Mouse (Mus musculus): ENCODE measurements around the gene Amer1.

The Amer1 gene

DNA sequence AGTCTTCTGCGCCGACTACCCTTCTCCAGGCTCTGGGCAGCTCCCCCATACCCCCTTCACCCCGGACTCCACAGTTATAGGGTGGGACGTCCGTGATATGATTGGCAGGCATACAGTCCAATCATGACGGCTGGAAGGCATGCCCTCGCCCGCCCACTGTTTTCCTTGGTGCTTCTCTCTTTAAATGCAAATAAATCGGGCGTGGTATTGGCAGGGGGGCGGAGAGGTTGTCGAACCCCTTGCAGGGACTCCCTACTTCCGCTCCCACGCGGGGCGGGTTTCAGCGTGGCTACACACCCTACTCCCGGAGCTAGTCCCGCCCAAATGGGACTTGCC lies at the start of gene Amer1:
Gene Amer1 (minus strand): TSS at position 97 of the 336 bp plus-strand sequence.
- TF ChIP-seq GATA4 (IDR thresholded peaks at IDR 0.05; ENCODE audit: insufficient replicate concordance, low read length): no peak

DNA sequence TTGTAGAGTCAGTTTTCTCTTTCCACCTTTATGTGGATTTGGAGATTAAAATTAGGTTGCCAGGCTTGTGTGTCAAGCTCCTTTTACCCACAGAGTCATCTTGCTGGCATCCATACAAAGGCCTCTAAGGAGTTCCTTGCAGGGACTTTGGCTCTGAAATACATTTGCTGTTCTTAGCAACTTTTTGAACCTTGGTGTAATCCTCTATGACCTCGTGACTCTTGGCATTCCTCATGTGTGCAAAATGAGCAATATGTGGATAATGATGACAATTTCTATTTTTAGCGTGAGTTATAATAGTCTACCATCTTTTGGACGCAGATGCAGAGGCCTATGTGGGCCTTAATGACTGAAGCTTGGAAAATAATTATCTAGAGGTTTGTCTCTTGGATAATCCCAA lies 12.5 kb upstream of the Amer1 start:
- TF ChIP-seq GATA4 (IDR thresholded peaks at IDR 0.05; ENCODE audit: insufficient replicate concordance, low read length): no peak

DNA sequence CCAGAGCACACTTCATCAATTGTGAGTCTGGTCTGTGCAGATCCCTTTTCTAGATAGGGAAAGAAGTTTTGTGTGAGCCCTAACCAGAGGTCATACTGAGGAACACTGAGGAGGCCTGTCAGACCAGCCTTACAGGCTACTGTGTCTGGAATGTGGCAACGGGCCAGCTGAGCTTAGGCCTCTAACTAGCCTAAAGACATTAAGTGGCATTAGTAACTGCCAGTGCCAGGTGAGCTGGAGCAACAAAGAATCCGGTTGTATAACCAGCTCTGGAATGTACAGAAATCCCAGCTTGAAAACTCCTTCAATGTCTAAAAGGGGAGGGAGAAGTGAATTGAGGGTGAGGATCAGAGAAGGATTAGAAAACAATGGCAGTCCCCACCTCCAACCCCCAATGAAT lies 1.2 kb upstream of the Amer1 start:
- TF ChIP-seq GATA4 (IDR thresholded peaks at IDR 0.05; ENCODE audit: insufficient replicate concordance, low read length): no peak

DNA sequence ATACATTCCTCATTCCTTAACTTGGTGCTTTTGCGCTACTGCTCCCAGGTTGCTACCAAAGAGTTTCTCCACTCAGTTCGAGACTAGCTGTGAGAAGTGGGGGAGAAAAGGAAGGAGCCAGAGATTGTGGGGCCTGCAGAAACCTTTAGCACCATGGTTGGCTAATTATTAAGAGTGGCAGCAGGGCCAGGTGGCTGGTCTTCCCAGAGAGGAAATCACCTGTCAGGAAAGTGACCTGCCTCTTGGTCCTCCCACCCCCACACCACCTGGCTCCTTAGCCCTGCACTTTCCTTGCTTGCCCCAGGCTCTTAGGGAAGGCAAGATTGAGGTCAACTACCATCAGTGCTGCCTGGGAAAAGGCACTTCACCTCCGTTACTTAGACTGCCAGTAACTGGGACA lies 469 bp upstream of the Amer1 start:
- no peak for TF ChIP-seq GATA4 (IDR thresholded peaks at IDR 0.05; ENCODE audit: insufficient replicate concordance, low read length)

GRCm38 (mm10) chrX:95443898-95444775 lies 535 bp downstream of the Amer1 start:
- peak; percentile 42; the same call in 1 of the 2 replicates for TF ChIP-seq GATA4 (IDR thresholded peaks at IDR 0.05; ENCODE audit: insufficient replicate concordance, low read length)

GRCm38 (mm10) chrX:95443390-95443789 lies 1.3 kb downstream of the Amer1 start:
- TF ChIP-seq GATA4 (IDR thresholded peaks at IDR 0.05; ENCODE audit: insufficient replicate concordance, low read length): no peak

DNA sequence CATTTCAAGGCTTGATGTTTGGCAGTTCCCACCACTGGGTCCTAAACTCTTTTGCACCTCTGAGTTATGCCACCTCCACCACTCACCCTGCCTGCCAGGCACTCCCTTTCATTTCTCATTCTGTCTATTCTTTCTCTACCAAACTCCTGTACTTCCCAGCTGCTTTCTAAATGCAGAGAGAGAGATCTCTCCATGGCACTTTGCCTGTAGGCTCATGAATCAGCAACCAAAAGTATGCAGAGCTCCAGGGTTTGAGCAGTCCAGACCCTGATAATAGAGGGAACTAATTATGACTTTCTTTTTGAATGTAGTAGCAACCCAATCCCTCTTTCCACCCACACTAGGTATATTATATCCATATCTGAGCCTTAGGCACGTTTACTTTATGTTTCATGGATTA lies 2.4 kb downstream of the Amer1 start:
- no peak for TF ChIP-seq GATA4 (IDR thresholded peaks at IDR 0.05; ENCODE audit: insufficient replicate concordance, low read length)

DNA sequence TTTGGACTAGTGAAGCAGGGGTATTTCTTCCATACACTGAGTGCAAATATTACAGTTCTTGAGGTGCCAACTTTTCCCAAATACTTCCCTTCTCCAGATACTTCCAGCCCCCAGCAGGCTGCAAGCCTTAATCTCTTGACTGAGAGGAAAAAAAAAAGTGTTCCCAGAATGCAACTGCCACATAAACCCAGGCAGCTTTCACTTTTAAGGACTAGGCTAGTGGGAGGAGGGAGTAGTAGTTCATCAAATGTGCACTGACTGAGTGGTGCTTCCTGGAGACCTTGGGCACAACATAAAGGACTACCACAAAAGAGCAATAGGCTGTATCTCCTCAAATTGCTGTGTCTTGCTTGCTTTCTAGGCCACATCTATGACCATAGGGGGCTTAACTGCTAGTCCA lies 3.4 kb downstream of the Amer1 start:
- TF ChIP-seq GATA4 (IDR thresholded peaks at IDR 0.05; ENCODE audit: insufficient replicate concordance, low read length): no peak

GRCm38 (mm10) chrX:95438491-95438890 lies 6.2 kb downstream of the Amer1 start:
- TF ChIP-seq GATA4 (IDR thresholded peaks at IDR 0.05; ENCODE audit: insufficient replicate concordance, low read length): no peak

GRCm38 (mm10) chrX:95437236-95437635 lies 7.4 kb downstream of the Amer1 start:
- TF ChIP-seq GATA4 (IDR thresholded peaks at IDR 0.05; ENCODE audit: insufficient replicate concordance, low read length): no peak

DNA sequence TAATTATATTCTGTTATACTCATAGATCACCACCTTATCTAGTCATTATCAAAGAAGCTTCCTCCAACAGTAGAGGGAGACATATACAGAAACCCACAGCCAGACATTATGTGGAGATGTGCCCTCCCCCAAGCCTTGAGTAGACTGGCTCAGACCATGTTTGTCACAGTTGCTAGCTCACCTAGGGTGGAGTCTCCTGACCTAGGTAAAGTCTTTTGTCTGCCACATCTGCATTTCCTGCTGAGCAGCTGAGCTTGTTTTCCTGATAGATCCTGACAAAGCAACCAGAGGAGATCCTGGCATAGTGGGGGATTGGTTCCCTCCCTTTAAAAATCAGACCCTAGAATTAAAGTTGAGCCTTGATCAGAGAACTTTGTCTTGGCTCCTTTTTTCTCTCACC lies 71.6 kb downstream of the Amer1 start:
- TF ChIP-seq GATA4 (IDR thresholded peaks at IDR 0.05; ENCODE audit: insufficient replicate concordance, low read length): no peak
